Mouse (Mus musculus): ENCODE measurements at regions not wholly inside any gene's neighbourhood (a gene's known extent, or its start where the extent isn't known, plus 50 kb on each side); places are given as distances from the start of the nearest gene placed in this dataset.

- no peak for TF ChIP-seq CTCF (IDR thresholded peaks at IDR 0.05; ENCODE audit: low read depth)
- WGBS: 58% methylated on average over 13 of the region's 13 CpGs
- no peaks in the 10 kb centered on the region for H3K9me3 ChIP-seq (ENCODE audit: control insufficient read depth)
- no peaks in the 10 kb centered on the region for H3K36me3 ChIP-seq (ENCODE audit: control insufficient read depth, insufficient read depth)
- no peak overlapping the region for H3K27ac ChIP-seq (ENCODE audit: low read depth, low read length)
- H3K27me3 ChIP-seq (replicated peaks; ENCODE audit: control insufficient read depth, insufficient read depth, low read length): no peaks in the 10 kb centered on the region
- H3K4me1 ChIP-seq (replicated peaks; ENCODE audit: control insufficient read depth, insufficient read depth, low read length): no peaks in the 10 kb centered on the region
- ATAC-seq: no peak
- H3K4me2 ChIP-seq (replicated peaks; ENCODE audit: low read depth): no peak overlapping the region
- H3K4me3 ChIP-seq (ENCODE audit: low read depth, low read length): no peak overlapping the region
- no peak overlapping the region for H3K9ac ChIP-seq (ENCODE audit: low read depth, low read length)
Measured at GRCm38 (mm10) chr11:32899604-32900216, 75.3 kb upstream of the Smim23 start.

- no peak for ATAC-seq
- no peaks in the 10 kb centered on the region for H3K4me1 ChIP-seq (replicated peaks; ENCODE audit: control insufficient read depth, insufficient read depth, low read length)
- no peaks in the 10 kb centered on the region for H3K9me3 ChIP-seq (ENCODE audit: control insufficient read depth)
- H3K27me3 ChIP-seq (replicated peaks; ENCODE audit: control insufficient read depth, insufficient read depth, low read length): no peaks in the 10 kb centered on the region
- peak; percentile 51 for TF ChIP-seq CTCF (IDR thresholded peaks at IDR 0.05; ENCODE audit: low read depth)
- H3K36me3 ChIP-seq (ENCODE audit: control insufficient read depth, insufficient read depth): no peaks in the 10 kb centered on the region
- no peak overlapping the region for H3K9ac ChIP-seq (ENCODE audit: low read depth, low read length)
- H3K4me2 ChIP-seq (replicated peaks; ENCODE audit: low read depth): no peak overlapping the region
- no peak overlapping the region for H3K27ac ChIP-seq (ENCODE audit: low read depth, low read length)
- no peak overlapping the region for H3K4me3 ChIP-seq (ENCODE audit: low read depth, low read length)
- 75% methylated on average over 3 of the region's 3 CpGs for WGBS
Measured at GRCm38 (mm10) chr11:32895400-32895799, 71.0 kb upstream of the Smim23 start.

DNA sequence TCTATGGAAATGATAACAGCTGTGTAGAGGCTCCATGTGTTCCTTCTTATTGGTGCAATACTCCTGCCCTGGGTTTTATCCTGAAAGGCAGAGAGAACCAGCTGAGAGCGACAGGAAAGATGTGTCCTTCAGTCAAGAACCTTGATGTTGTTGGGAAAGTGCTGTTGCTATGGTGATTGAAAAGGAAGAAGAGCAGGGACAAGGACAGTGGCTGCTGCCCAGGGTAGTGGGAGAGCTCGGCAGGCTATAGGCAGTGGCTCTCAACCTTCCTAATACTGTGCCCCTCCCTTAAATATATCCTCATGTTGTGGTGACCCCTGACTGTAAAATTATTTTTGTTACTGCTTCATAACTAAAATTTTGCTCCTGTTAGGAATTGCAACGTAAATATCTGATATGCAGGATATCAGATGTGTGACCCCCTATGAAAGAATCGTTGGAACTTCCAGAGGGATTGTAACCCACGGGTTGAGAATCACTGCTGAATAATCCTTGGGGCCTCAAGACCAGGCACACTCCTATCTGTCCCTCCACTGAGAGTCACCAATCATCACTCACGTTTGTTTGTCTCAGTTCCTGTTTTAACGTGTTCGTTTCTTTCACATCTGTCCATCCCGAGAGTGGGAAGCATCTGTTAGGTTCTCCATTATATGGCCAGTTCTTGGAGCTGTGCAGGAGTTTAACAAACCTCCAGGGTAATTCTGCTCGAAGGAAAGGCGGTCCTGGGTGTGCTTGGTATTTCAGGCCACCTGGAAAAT lies 68.9 kb upstream of the Smim23 start:
- Histone ChIP-seq H3K36me3 (ENCODE audit: control insufficient read depth, insufficient read depth) (no peaks in the 10 kb centered on the region), H3K27me3 (replicated peaks; ENCODE audit: control insufficient read depth, insufficient read depth, low read length) (no peaks in the 10 kb centered on the region), H3K9me3 (ENCODE audit: control insufficient read depth) (no peaks in the 10 kb centered on the region), H3K4me3 (ENCODE audit: low read depth, low read length) (no peak overlapping the region), H3K4me1 (replicated peaks; ENCODE audit: control insufficient read depth, insufficient read depth, low read length) (no peaks in the 10 kb centered on the region), H3K4me2 (replicated peaks; ENCODE audit: low read depth) (no peak overlapping the region), H3K9ac (ENCODE audit: low read depth, low read length) (no peak overlapping the region), H3K27ac (ENCODE audit: low read depth, low read length) (no peak overlapping the region)
- no peak for ATAC-seq
- WGBS: 46% methylated on average over 11 of the region's 11 CpGs
- no peak for TF ChIP-seq CTCF (IDR thresholded peaks at IDR 0.05; ENCODE audit: low read depth)

DNA sequence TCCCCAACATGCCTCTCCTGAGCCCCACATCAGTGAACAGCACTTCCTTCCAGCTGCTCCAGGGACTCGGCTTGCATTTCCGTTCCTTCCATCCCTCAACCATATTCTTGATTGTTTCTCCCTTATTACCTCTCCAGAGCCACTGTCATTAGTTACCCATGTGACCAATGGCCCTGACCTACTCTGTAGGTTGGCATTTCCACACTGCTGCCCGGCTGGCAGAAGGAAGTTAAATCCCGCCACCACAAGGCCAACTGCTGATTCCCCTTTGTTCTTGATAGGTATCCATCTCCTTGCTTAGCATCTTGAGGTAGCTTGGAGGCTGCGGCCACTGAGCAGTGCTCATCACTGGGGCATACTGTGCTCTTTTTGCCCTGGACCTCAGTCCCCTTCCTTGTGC lies 68.1 kb upstream of the Smim23 start:
- ATAC-seq: no peak
- no peaks in the 10 kb centered on the region for H3K36me3 ChIP-seq (ENCODE audit: control insufficient read depth, insufficient read depth)
- H3K9me3 ChIP-seq (ENCODE audit: control insufficient read depth): no peaks in the 10 kb centered on the region
- WGBS: 86% methylated on average over 5 of the region's 5 CpGs
- no peak for TF ChIP-seq CTCF (IDR thresholded peaks at IDR 0.05; ENCODE audit: low read depth)
- H3K4me2 ChIP-seq (replicated peaks; ENCODE audit: low read depth): no peak overlapping the region
- no peak overlapping the region for H3K27ac ChIP-seq (ENCODE audit: low read depth, low read length)
- no peak overlapping the region for H3K9ac ChIP-seq (ENCODE audit: low read depth, low read length)
- no peaks in the 10 kb centered on the region for H3K27me3 ChIP-seq (replicated peaks; ENCODE audit: control insufficient read depth, insufficient read depth, low read length)
- H3K4me3 ChIP-seq (ENCODE audit: low read depth, low read length): no peak overlapping the region
- no peaks in the 10 kb centered on the region for H3K4me1 ChIP-seq (replicated peaks; ENCODE audit: control insufficient read depth, insufficient read depth, low read length)

- Histone ChIP-seq H3K4me2 (replicated peaks; ENCODE audit: low read depth) (no peak overlapping the region), H3K36me3 (ENCODE audit: control insufficient read depth, insufficient read depth) (no peaks in the 10 kb centered on the region), H3K4me1 (replicated peaks; ENCODE audit: control insufficient read depth, insufficient read depth, low read length) (no peaks in the 10 kb centered on the region), H3K4me3 (ENCODE audit: low read depth, low read length) (no peak overlapping the region), H3K27me3 (replicated peaks; ENCODE audit: control insufficient read depth, insufficient read depth, low read length) (no peaks in the 10 kb centered on the region), H3K9me3 (ENCODE audit: control insufficient read depth) (no peaks in the 10 kb centered on the region), H3K27ac (ENCODE audit: low read depth, low read length) (no peak overlapping the region), H3K9ac (ENCODE audit: low read depth, low read length) (no peak overlapping the region)
- no peak for ATAC-seq
- no peak for TF ChIP-seq CTCF (IDR thresholded peaks at IDR 0.05; ENCODE audit: low read depth)
- WGBS: 21% methylated on average over 7 of the region's 7 CpGs
Measured at GRCm38 (mm10) chr11:32889248-32889647, 64.8 kb upstream of the Smim23 start.

DNA sequence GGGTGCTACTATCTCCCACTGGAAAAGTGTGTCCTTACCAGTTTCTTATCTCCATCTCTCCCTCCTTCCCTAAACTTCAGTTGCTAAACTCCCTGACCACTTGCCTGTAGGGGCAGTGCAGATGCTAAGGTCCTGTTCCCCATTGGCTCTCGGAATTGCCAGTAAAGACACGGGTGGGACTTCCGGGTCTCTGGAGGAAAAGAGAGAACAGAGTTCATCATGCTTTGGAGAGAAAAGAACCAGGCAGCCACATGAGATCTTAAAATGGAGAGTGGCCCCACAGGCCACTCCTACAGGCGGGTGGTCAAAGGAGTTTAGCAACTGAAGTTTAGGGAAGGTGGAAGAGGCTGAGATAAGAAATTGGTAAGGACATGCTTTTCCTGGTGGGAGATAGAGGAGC lies 60.3 kb upstream of the Smim23 start:
- ATAC-seq: no peak
- no peaks in the 10 kb centered on the region for H3K36me3 ChIP-seq (ENCODE audit: control insufficient read depth, insufficient read depth)
- TF ChIP-seq CTCF (IDR thresholded peaks at IDR 0.05; ENCODE audit: low read depth): no peak
- H3K27me3 ChIP-seq (replicated peaks; ENCODE audit: control insufficient read depth, insufficient read depth, low read length): no peaks in the 10 kb centered on the region
- no peaks in the 10 kb centered on the region for H3K9me3 ChIP-seq (ENCODE audit: control insufficient read depth)
- H3K4me2 ChIP-seq (replicated peaks; ENCODE audit: low read depth): no peak overlapping the region
- H3K4me3 ChIP-seq (ENCODE audit: low read depth, low read length): no peak overlapping the region
- no peaks in the 10 kb centered on the region for H3K4me1 ChIP-seq (replicated peaks; ENCODE audit: control insufficient read depth, insufficient read depth, low read length)
- no peak overlapping the region for H3K9ac ChIP-seq (ENCODE audit: low read depth, low read length)
- WGBS: 66% methylated on average over 4 of the region's 4 CpGs
- H3K27ac ChIP-seq (ENCODE audit: low read depth, low read length): no peak overlapping the region

All from intestine, postnatal 0 days (tissue).